Mouse (Mus musculus) hindbrain, embryonic 16.5 days (tissue): ENCODE measurements at regions not wholly inside any gene's neighbourhood (a gene's known extent, or its start where the extent isn't known, plus 50 kb on each side); places are given as distances from the start of the nearest gene placed in this dataset.

Experiments
- ATAC-seq: fragments of 200-750 bp; cut with Nextera tagmentation; 2 replicates; pipeline ENCODE4 v1.8.0; 2017; ENCODE audit warnings: moderate TSS enrichment, moderate library complexity
- H3K27ac ChIP-seq: fragments of 300-500 bp; sonication (generic); 2 replicates; pipeline ENCODE4 v1.5.1; 2014; ENCODE audit warnings: low read depth, mild to moderate bottlenecking, control low read depth, low read length, moderate library complexity
- H3K27me3 ChIP-seq: fragments of 300-500 bp; sonication (generic); replicated peaks from 2 replicates; pipeline ENCODE4 v1.6.1; 2014; ENCODE audit warnings: low read length; ENCODE audit not compliant: control insufficient read depth, insufficient read depth
- H3K36me3 ChIP-seq: fragments of 300-500 bp; sonication (generic); 2 replicates; pipeline ENCODE4 v1.6.1; 2014; ENCODE audit warnings: mild to moderate bottlenecking, low read length, moderate library complexity, mixed read lengths; ENCODE audit not compliant: control insufficient read depth, insufficient read depth
- H3K4me1 ChIP-seq: fragments of 300-500 bp; sonication (generic); 2 replicates; pipeline ENCODE4 v1.6.1; 2014; ENCODE audit warnings: low read depth, low read length; ENCODE audit not compliant: control insufficient read depth, insufficient read depth
- H3K4me2 ChIP-seq: fragments of 300-500 bp; sonication (generic); 2 replicates; pipeline ENCODE4 v1.6.1; 2014; ENCODE audit warnings: mild to moderate bottlenecking, low read length, control low read depth, moderate library complexity
- H3K4me3 ChIP-seq: fragments of 300-500 bp; sonication (generic); 2 replicates; pipeline ENCODE4 v1.5.1; 2014; ENCODE audit warnings: mild to moderate bottlenecking, low read length, control low read depth, moderate library complexity
- H3K9ac ChIP-seq: fragments of 300-500 bp; sonication (generic); 2 replicates; pipeline ENCODE4 v1.6.1; 2014; ENCODE audit warnings: low read depth, mild to moderate bottlenecking, control low read depth, low read length, moderate library complexity
- H3K9me3 ChIP-seq: fragments of 300-500 bp; sonication (generic); 2 replicates; pipeline ENCODE4 v1.6.1; 2014; ENCODE audit warnings: mild to moderate bottlenecking, low read length, moderate library complexity; ENCODE audit not compliant: control insufficient read depth
- WGBS: fragments of 180-500 bp; shearing (Covaris S2); extraction: QIAGEN DNeasy Blood & Tissue Kit; methylation state at CpG from one replicate; pipeline ENCODE4 v1.1.7; 2014; 5-methylcytosine and 5-hydroxymethylcytosine counted together

- Histone ChIP-seq H3K36me3 (no peaks in the 10 kb centered on the region), H3K4me1 (no peaks in the 10 kb centered on the region), H3K9ac (no peak overlapping the region), H3K27me3 (no peaks in the 10 kb centered on the region), H3K27ac (no peak overlapping the region), H3K9me3 (no peaks in the 10 kb centered on the region), H3K4me2 (no peak overlapping the region), H3K4me3 (no peak overlapping the region)
- 80% methylated on average over 8 of the region's 8 CpGs for WGBS
- ATAC-seq = no peak
Measured at GRCm38 (mm10) chr8:7919416-7919815, 741.6 kb downstream of the Efnb2 start.

DNA sequence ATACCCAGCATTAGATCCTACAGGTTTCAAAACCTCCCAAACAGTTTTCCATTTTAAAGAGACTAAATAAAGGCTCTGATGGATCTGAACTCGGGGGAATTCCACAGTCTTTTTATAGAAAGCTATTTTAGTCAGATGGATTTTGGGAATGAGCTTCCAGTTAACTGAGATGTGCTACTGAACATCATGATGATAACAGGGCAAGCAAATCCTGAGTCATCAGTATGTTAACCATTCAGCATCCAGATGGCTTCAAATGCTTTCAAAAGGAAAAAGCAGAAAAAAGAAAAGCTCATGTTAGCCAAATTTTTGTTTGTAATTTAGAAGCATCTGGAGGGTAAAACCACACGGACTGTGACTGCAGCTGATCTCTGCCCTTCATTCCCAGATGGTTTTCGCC lies 766.7 kb downstream of the Efnb2 start:
- Histone ChIP-seq H3K9ac (no peak overlapping the region), H3K27ac (no peak overlapping the region), H3K27me3 (no peaks in the 10 kb centered on the region), H3K4me2 (no peak overlapping the region), H3K9me3 (no peaks in the 10 kb centered on the region), H3K4me1 (no peaks in the 10 kb centered on the region), H3K4me3 (no peak overlapping the region), H3K36me3 (no peaks in the 10 kb centered on the region)
- 77% methylated on average over 3 of the region's 3 CpGs for WGBS
- ATAC-seq = no peak

- Histone ChIP-seq H3K4me2 (no peak overlapping the region), H3K36me3 (no peaks in the 10 kb centered on the region), H3K4me1 (no peaks in the 10 kb centered on the region), H3K27me3 (no peaks in the 10 kb centered on the region), H3K27ac (no peak overlapping the region), H3K9me3 (no peaks in the 10 kb centered on the region), H3K9ac (no peak overlapping the region), H3K4me3 (no peak overlapping the region)
- 79% methylated on average over 1 of the region's 1 CpGs for WGBS
- ATAC-seq = peak; percentile 58; the same call in 1 of the 2 replicates
Measured at GRCm38 (mm10) chr8:7853169-7853568, 807.9 kb downstream of the Efnb2 start.

- Histone ChIP-seq H3K9ac (no peak overlapping the region), H3K27ac (no peak overlapping the region), H3K9me3 (no peaks in the 10 kb centered on the region), H3K4me3 (no peak overlapping the region), H3K4me1 (no peaks in the 10 kb centered on the region), H3K27me3 (no peaks in the 10 kb centered on the region), H3K4me2 (no peak overlapping the region), H3K36me3 (no peaks in the 10 kb centered on the region)
- no peak for ATAC-seq
Measured at GRCm38 (mm10) chr8:7850573-7850972, 810.5 kb downstream of the Efnb2 start.

DNA sequence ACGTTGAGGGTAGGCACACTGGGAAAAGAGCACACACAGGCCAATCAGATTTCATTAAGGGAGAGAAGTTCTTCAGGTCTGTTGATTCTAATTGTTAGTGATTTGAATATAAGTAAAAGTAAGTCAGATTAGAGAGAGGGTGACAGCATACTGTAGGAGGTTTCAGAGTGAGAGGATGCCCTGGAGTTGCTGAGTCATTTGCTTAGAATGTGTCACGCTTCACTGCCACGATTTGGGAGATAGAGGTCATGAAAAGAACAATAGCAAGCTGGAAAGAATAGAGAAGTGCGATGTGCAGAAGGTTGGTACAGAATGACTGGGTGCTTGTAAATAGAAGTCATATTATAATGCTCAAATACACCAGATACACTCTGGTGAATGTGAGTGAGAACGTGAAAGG lies 829.1 kb downstream of the Efnb2 start:
- H3K27me3 ChIP-seq = no peaks in the 10 kb centered on the region
- H3K4me1 ChIP-seq = no peaks in the 10 kb centered on the region
- WGBS = 51% methylated on average over 5 of the region's 5 CpGs
- no peaks in the 10 kb centered on the region for H3K36me3 ChIP-seq
- no peaks in the 10 kb centered on the region for H3K9me3 ChIP-seq
- no peak for ATAC-seq
- H3K9ac ChIP-seq = no peak overlapping the region
- no peak overlapping the region for H3K4me2 ChIP-seq
- H3K27ac ChIP-seq = no peak overlapping the region
- no peak overlapping the region for H3K4me3 ChIP-seq

DNA sequence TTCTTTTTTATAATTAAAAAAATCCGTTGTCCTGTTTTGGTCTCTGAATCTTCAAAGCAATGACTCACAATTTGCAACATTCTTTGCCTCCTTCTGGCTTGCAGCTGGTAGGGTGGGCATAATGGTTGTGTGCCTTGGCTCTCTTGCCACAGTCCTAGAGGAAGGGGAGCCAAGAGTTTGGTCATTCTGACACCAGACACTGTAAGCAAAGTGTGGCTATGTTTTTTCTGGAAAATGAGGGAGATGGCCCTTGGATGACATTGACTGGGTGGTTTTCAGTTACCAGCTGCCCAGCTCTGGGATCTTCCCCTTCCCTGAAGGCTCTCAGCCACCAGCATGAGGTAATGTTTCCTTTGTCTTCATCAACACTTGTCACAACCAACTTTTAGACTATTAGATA lies 833.2 kb downstream of the Efnb2 start:
- no peak overlapping the region for H3K4me2 ChIP-seq
- no peaks in the 10 kb centered on the region for H3K9me3 ChIP-seq
- no peak overlapping the region for H3K27ac ChIP-seq
- H3K36me3 ChIP-seq = no peaks in the 10 kb centered on the region
- H3K9ac ChIP-seq = no peak overlapping the region
- H3K27me3 ChIP-seq = no peaks in the 10 kb centered on the region
- H3K4me3 ChIP-seq = no peak overlapping the region
- ATAC-seq = no peak
- 91% methylated on average over 1 of the region's 1 CpGs for WGBS
- H3K4me1 ChIP-seq = no peaks in the 10 kb centered on the region

DNA sequence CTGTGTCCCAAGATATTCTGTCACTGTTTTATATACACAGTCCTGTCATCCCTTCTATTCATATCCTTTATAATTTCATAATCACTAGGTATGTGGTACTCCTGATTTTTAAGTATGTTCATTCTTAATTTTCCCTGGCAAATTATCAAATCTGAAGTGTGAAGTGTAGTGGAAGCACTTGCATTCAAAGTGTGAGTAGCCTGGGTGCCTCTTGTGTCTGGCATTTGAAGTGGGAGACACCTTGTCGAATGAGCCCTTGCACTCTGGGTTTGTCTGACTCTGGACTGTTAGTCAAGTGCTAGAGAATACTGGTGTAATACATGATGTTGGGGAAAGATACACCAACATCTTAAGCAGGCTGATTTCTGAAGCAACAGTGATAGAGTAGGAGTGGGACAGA lies 852.6 kb downstream of the Efnb2 start:
- H3K4me2 ChIP-seq = no peak overlapping the region
- H3K4me1 ChIP-seq = no peaks in the 10 kb centered on the region
- no peak for ATAC-seq
- no peak overlapping the region for H3K4me3 ChIP-seq
- H3K9me3 ChIP-seq = no peaks in the 10 kb centered on the region
- no peak overlapping the region for H3K27ac ChIP-seq
- no peaks in the 10 kb centered on the region for H3K36me3 ChIP-seq
- WGBS = 89% methylated on average over 1 of the region's 1 CpGs
- H3K9ac ChIP-seq = no peak overlapping the region
- no peaks in the 10 kb centered on the region for H3K27me3 ChIP-seq

DNA sequence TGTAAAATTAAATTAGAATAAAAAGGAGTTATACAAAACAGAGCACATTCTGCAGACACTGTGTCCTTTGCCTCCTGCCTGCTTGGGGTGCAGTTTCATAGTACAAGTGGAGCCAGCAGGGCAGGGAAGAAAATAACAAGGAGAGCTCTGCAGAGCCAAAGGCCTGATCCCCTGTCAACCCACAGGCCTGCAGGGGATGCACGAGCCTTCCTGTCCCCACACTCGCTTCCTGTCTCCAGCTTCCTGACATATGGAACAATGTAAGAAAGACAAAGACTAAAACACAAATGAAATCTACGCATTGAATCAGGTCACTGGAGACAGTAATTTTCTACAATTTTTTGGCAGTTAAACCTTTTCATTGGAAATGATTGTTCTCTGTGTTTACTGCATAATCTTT lies 861.8 kb downstream of the Efnb2 start:
- Histone ChIP-seq H3K4me1 (no peaks in the 10 kb centered on the region), H3K36me3 (no peaks in the 10 kb centered on the region), H3K27ac (no peak overlapping the region), H3K4me3 (no peak overlapping the region), H3K27me3 (no peaks in the 10 kb centered on the region), H3K9me3 (no peaks in the 10 kb centered on the region), H3K4me2 (no peak overlapping the region), H3K9ac (no peak overlapping the region)
- WGBS = 81% methylated on average over 3 of the region's 3 CpGs
- no peak for ATAC-seq

GRCm38 (mm10) chr8:7796156-7796555 lies 864.9 kb downstream of the Efnb2 start:
- Histone ChIP-seq H3K4me3 (no peak overlapping the region), H3K9me3 (no peaks in the 10 kb centered on the region), H3K27me3 (no peaks in the 10 kb centered on the region), H3K4me2 (no peak overlapping the region), H3K36me3 (no peaks in the 10 kb centered on the region), H3K9ac (no peak overlapping the region), H3K4me1 (no peaks in the 10 kb centered on the region), H3K27ac (no peak overlapping the region)
- 91% methylated on average over 4 of the region's 4 CpGs for WGBS
- ATAC-seq = no peak

- no peak overlapping the region for H3K27ac ChIP-seq
- H3K4me3 ChIP-seq = no peak overlapping the region
- no peak overlapping the region for H3K9ac ChIP-seq
- H3K4me1 ChIP-seq = no peaks in the 10 kb centered on the region
- no peak overlapping the region for H3K4me2 ChIP-seq
- no peaks in the 10 kb centered on the region for H3K9me3 ChIP-seq
- H3K27me3 ChIP-seq = no peaks in the 10 kb centered on the region
- WGBS = 65% methylated on average over 3 of the region's 3 CpGs
- no peak for ATAC-seq
- no peaks in the 10 kb centered on the region for H3K36me3 ChIP-seq
Measured at GRCm38 (mm10) chr8:7763820-7764219, 897.2 kb downstream of the Efnb2 start.
